Mouse (Mus musculus): ENCODE results near the gene Dtd1. TPM values are rescaled to one million over a fixed set of nuclear protein-coding genes. Genes with fewer than 3 reads are reported as not detected.

Dtd1 gene
- polyA plus RNA-seq, 1 experiment: 23.5 TPM

DNA sequence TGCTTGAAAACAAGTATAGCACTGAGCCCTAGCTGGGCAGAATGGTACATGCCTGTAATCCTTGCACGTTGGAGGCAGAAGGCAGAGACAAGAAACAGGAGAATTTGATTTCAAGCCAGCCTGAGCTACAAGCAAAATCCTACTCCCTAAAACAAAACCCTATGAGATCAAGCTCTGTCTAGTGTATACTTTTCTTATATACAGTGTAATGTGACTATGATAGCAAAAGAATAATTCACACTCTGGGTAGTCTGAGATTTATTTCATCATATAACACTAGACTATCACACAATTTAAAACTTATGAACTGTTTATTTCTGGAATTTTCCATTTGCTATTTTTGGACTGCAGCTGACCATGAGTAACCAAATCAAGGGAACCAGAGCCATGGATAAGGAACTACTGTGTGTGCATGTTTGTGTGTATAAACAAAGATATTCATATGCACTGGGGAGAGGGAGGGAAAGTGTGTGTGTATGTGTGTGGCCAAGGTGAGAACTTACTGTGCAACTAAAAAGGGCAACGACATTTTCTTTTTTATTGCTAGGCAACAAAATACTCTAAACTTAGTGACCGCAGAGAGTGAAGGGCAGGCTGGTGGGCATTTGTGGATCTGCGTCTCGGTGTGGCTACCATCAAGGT, 70.7 kb downstream of the Dtd1 start:
- no peak overlapping the region for H3K4me3 ChIP-seq (replicated peaks)
- H3K27me3 ChIP-seq (replicated peaks): no peaks in the 10 kb centered on the region
- no peak for TF ChIP-seq FLI1 (IDR thresholded peaks at IDR 0.05; ENCODE audit: low read length)
- TF ChIP-seq GATA1 (IDR thresholded peaks at IDR 0.05; ENCODE audit: borderline replicate concordance, low read length): no peak
- H3K36me3 ChIP-seq (replicated peaks; ENCODE audit: low read length): peaks cover 37% of the 10 kb centered on the region
- H3K4me1 ChIP-seq: no peaks in the 10 kb centered on the region
- H3K9me3 ChIP-seq: peaks cover 46% of the 10 kb centered on the region

GRCm38 (mm10) chr2:144672397-144672796, 72.7 kb downstream of the Dtd1 start:
- TF ChIP-seq FLI1 (IDR thresholded peaks at IDR 0.05; ENCODE audit: low read length) (no peak), GATA1 (IDR thresholded peaks at IDR 0.05; ENCODE audit: borderline replicate concordance, low read length) (no peak)
- peaks cover 38% of the 10 kb centered on the region for H3K9me3 ChIP-seq
- peaks cover 38% of the 10 kb centered on the region for H3K36me3 ChIP-seq (replicated peaks; ENCODE audit: low read length)
- no peaks in the 10 kb centered on the region for H3K4me1 ChIP-seq
- no peak overlapping the region for H3K4me3 ChIP-seq (replicated peaks)
- H3K27me3 ChIP-seq (replicated peaks): no peaks in the 10 kb centered on the region

GRCm38 (mm10) chr2:144676546-144677228, 77.0 kb downstream of the Dtd1 start:
- Histone ChIP-seq H3K36me3 (replicated peaks; ENCODE audit: low read length) (peaks cover 17% of the 10 kb centered on the region), H3K4me1 (no peaks in the 10 kb centered on the region), H3K27me3 (replicated peaks) (no peaks in the 10 kb centered on the region), H3K4me3 (replicated peaks) (no peak overlapping the region), H3K9me3 (peaks cover 7% of the 10 kb centered on the region)
- TF ChIP-seq FLI1 (IDR thresholded peaks at IDR 0.05; ENCODE audit: low read length) (no peak), GATA1 (IDR thresholded peaks at IDR 0.05; ENCODE audit: borderline replicate concordance, low read length) (no peak)

- TF ChIP-seq GATA1 (IDR thresholded peaks at IDR 0.05; ENCODE audit: borderline replicate concordance, low read length): no peak
- no peak for TF ChIP-seq FLI1 (IDR thresholded peaks at IDR 0.05; ENCODE audit: low read length)
- H3K27me3 ChIP-seq (replicated peaks): no peaks in the 10 kb centered on the region
- H3K4me1 ChIP-seq: no peaks in the 10 kb centered on the region
- H3K36me3 ChIP-seq (replicated peaks; ENCODE audit: low read length): peaks cover 13% of the 10 kb centered on the region
- no peak overlapping the region for H3K4me3 ChIP-seq (replicated peaks)
- peaks cover 2% of the 10 kb centered on the region for H3K9me3 ChIP-seq
Measured at GRCm38 (mm10) chr2:144677229-144677571, 77.5 kb downstream of the Dtd1 start.

DNA sequence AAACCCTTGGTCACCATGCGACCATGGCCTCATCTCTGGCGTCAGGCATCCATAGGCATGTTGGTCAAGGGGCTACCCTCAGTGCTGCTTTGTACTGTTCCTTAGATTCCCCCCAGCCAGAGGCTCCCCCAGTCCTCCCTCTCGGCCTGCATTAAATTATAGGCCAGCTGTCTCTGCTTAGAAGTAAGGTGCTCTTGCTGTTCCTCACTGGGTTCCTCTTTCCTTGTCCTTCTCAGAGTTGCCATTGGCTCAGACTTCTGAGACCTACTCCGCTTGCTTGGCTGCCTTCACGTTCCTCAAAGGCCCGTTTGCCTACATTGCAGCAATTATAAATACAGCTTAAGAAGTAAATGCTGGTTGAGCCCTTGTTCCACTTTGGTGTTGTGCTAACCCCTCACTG, 79.1 kb downstream of the Dtd1 start:
- Histone ChIP-seq H3K4me3 (replicated peaks) (no peak overlapping the region), H3K36me3 (replicated peaks; ENCODE audit: low read length) (peaks cover 10% of the 10 kb centered on the region), H3K27me3 (replicated peaks) (no peaks in the 10 kb centered on the region), H3K9me3 (no peaks in the 10 kb centered on the region), H3K4me1 (no peaks in the 10 kb centered on the region)
- TF ChIP-seq GATA1 (IDR thresholded peaks at IDR 0.05; ENCODE audit: borderline replicate concordance, low read length) (no peak), FLI1 (IDR thresholded peaks at IDR 0.05; ENCODE audit: low read length) (no peak)

- no peaks in the 10 kb centered on the region for H3K27me3 ChIP-seq (replicated peaks)
- TF ChIP-seq FLI1 (IDR thresholded peaks at IDR 0.05; ENCODE audit: low read length) (no peak), GATA1 (IDR thresholded peaks at IDR 0.05; ENCODE audit: borderline replicate concordance, low read length) (no peak)
Measured at GRCm38 (mm10) chr2:144679394-144679793, 79.7 kb downstream of the Dtd1 start.

DNA sequence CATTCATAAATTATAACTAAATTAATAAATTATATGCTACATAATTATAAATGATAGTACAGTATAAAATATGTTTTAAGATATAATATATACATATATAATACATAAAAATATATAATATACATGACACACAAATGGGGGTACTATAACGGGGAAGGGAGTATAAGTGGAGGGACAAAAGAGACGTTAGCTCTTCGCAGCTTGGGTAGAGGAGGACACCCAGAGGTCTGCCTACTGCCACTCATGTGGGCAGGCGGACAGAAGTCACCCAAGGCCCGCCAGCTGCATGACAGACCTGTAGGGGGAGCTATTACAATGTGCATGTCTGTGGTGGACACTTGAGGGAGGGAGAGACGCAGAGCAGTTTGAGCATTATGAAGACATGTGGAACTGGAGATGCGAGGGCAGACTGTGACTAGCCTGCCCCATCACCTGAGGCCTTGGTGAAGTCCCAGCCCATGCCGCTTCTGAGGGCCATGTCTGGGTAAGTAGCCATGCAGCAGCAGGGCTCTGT, 92.6 kb downstream of the Dtd1 start:
- TF ChIP-seq GATA1 (IDR thresholded peaks at IDR 0.05; ENCODE audit: borderline replicate concordance, low read length) (no peak), FLI1 (IDR thresholded peaks at IDR 0.05; ENCODE audit: low read length) (no peak)
- H3K4me1 ChIP-seq: no peaks in the 10 kb centered on the region
- no peaks in the 10 kb centered on the region for H3K27me3 ChIP-seq (replicated peaks)
- peaks cover 3% of the 10 kb centered on the region for H3K36me3 ChIP-seq (replicated peaks; ENCODE audit: low read length)
- H3K9me3 ChIP-seq: peaks cover 4% of the 10 kb centered on the region; the same call in 1 of the 2 replicates
- H3K4me3 ChIP-seq (replicated peaks): no peak overlapping the region

More at GRCm38 (mm10) chr2:144679394-144679793, 79.7 kb downstream of the Dtd1 start:
- Histone ChIP-seq H3K4me1 (no peaks in the 10 kb centered on the region), H3K9me3 (no peaks in the 10 kb centered on the region), H3K36me3 (replicated peaks; ENCODE audit: low read length) (peaks cover 8% of the 10 kb centered on the region), H3K4me3 (replicated peaks) (no peak overlapping the region)

GRCm38 (mm10) chr2:144692777-144693176, 93.1 kb downstream of the Dtd1 start:
- no peak overlapping the region for H3K4me3 ChIP-seq (replicated peaks)
- no peaks in the 10 kb centered on the region for H3K4me1 ChIP-seq
- peaks cover 4% of the 10 kb centered on the region; the same call in 1 of the 2 replicates for H3K9me3 ChIP-seq
- H3K27me3 ChIP-seq (replicated peaks): no peaks in the 10 kb centered on the region
- peaks cover 3% of the 10 kb centered on the region for H3K36me3 ChIP-seq (replicated peaks; ENCODE audit: low read length)
- TF ChIP-seq FLI1 (IDR thresholded peaks at IDR 0.05; ENCODE audit: low read length) (no peak), GATA1 (IDR thresholded peaks at IDR 0.05; ENCODE audit: borderline replicate concordance, low read length) (no peak)

DNA sequence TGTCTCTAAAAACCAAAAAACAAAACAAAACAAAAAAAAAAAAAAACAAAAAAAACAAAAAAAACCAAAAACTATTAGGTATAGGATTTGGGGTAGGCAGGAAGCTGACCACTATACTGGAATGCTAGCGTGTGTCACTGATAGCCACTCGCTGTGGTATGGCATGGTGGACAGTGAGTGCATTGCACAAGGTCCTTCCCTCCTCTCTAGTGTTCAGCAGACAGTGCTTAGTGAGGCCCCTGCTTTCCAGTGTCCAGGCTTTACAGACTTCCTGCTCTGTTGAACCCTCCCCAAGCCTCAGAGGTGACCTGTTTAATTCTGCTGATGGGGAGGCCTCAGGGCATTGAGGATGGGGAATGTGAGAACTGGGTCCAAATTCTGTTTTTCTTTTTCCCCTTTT, 95.2 kb downstream of the Dtd1 start:
- no peaks in the 10 kb centered on the region; the same call in 1 of the 2 replicates for H3K4me1 ChIP-seq
- no peak overlapping the region for H3K4me3 ChIP-seq (replicated peaks)
- peaks cover 3% of the 10 kb centered on the region for H3K36me3 ChIP-seq (replicated peaks; ENCODE audit: low read length)
- TF ChIP-seq FLI1 (IDR thresholded peaks at IDR 0.05; ENCODE audit: low read length): no peak
- TF ChIP-seq GATA1 (IDR thresholded peaks at IDR 0.05; ENCODE audit: borderline replicate concordance, low read length): no peak
- H3K9me3 ChIP-seq: peaks cover 4% of the 10 kb centered on the region; the same call in 1 of the 2 replicates
- no peaks in the 10 kb centered on the region for H3K27me3 ChIP-seq (replicated peaks)

GRCm38 (mm10) chr2:144698046-144698445, 98.3 kb downstream of the Dtd1 start:
- H3K4me3 ChIP-seq (replicated peaks): no peak overlapping the region
- no peak for TF ChIP-seq FLI1 (IDR thresholded peaks at IDR 0.05; ENCODE audit: low read length)
- TF ChIP-seq GATA1 (IDR thresholded peaks at IDR 0.05; ENCODE audit: borderline replicate concordance, low read length): no peak
- H3K4me1 ChIP-seq: no peaks in the 10 kb centered on the region; the same call in 1 of the 2 replicates
- H3K36me3 ChIP-seq (replicated peaks; ENCODE audit: low read length): no peaks in the 10 kb centered on the region
- no peaks in the 10 kb centered on the region for H3K27me3 ChIP-seq (replicated peaks)
- peaks cover 4% of the 10 kb centered on the region; the same call in 1 of the 2 replicates for H3K9me3 ChIP-seq
